Mouse (Mus musculus) lung, adult 2 months (tissue): ENCODE data around the gene Dab2. TPM values are rescaled to one million over a fixed set of nuclear protein-coding genes. Genes with fewer than 3 reads are reported as not detected.

Experiments
- DNase-seq: peaks from one replicate; pipeline ENCODE4 v3.0.0; 2022
- H3K4me1 ChIP-seq: fragments of 200-500 bp; 2 replicates; pipeline ENCODE4 v1.6.1; 2011; ENCODE audit warnings: low read length; ENCODE audit not compliant: control insufficient read depth, insufficient read depth
- H3K4me3 ChIP-seq: fragments of 200-500 bp; replicated peaks from 2 replicates; pipeline ENCODE3; 2011; ENCODE audit warnings: low read depth, mild to moderate bottlenecking, control low read depth, low read length; ENCODE audit errors: extremely low read depth
- CTCF ChIP-seq: fragments of 200-500 bp; IDR thresholded peaks from 2 replicates; pipeline ENCODE4 v1.5.1; 2011; ENCODE audit warnings: mild to moderate bottlenecking, low read length, control low read depth; ENCODE audit not compliant: insufficient read depth
- POLR2A ChIP-seq: fragments of 200-500 bp; IDR thresholded peaks from 2 replicates; pipeline ENCODE4 v1.6.1; 2011; ENCODE audit warnings: low read depth, mild to moderate bottlenecking, control low read depth, low read length, borderline replicate concordance; ENCODE audit errors: extremely low read depth
- WGBS: fragments of 180-500 bp; shearing (Covaris S2); methylation state at CpG from one replicate; pipeline ENCODE4 v1.1.7; 2018; 5-methylcytosine and 5-hydroxymethylcytosine counted together
- polyA plus RNA-seq: library from polyadenylated mRNA; depleted of rRNA; stranded (reverse); fragments of >200 nt; gene quantifications from 2 replicates; pipeline ENCODE4 v1.2.3, GENCODE M21; 2012; rRNA removed

The Dab2 gene
- polyA plus RNA-seq = 33.7 and 43.4 TPM in 2 replicates

- 87% methylated on average over 3 of the region's 3 CpGs for WGBS
- DNase-seq = no peak
- TF ChIP-seq POLR2A (no peak), CTCF (no peak)
Measured at GRCm38 (mm10) chr15:6299554-6299953, at the start of gene Dab2. Gene Dab2 (plus strand): TSS chr15:6299788.

GRCm38 (mm10) chr15:6253471-6253870, 46.1 kb upstream of the Dab2 start:
- TF ChIP-seq POLR2A (no peak), CTCF (no peak)
- WGBS = 79% methylated on average over 2 of the region's 2 CpGs
- no peak for DNase-seq
- Histone ChIP-seq H3K4me1 (no peaks in the 10 kb centered on the region), H3K4me3 (no peak overlapping the region)

More at GRCm38 (mm10) chr15:6299554-6299953, at the start of gene Dab2:
- H3K4me1 ChIP-seq = no peaks in the 10 kb centered on the region
- no peak within 1 kb of the TSS for H3K4me3 ChIP-seq

DNA sequence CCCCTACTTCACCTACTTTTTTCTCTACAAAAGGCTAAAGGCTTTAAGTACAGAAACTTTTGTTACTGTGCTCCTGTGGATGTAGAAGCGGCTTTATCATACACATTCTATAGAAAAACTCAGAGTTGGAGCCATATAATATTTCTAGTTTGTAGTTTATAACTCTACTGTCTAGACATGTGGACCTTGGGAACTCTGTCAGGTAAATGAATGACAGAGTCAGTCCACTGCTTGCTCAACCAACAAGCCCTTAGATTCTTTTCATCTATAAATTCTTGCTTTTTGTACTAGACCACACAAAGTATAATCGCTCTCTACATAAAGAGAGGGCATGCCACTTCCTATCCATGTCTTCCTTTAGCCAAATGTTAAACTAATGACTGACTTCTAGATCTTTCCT, 45.2 kb upstream of the Dab2 start:
- no peak for TF ChIP-seq CTCF
- no peak for TF ChIP-seq POLR2A
- DNase-seq = no peak
- Histone ChIP-seq H3K4me1 (no peaks in the 10 kb centered on the region), H3K4me3 (no peak overlapping the region)
- WGBS = 90% methylated on average over 2 of the region's 2 CpGs

DNA sequence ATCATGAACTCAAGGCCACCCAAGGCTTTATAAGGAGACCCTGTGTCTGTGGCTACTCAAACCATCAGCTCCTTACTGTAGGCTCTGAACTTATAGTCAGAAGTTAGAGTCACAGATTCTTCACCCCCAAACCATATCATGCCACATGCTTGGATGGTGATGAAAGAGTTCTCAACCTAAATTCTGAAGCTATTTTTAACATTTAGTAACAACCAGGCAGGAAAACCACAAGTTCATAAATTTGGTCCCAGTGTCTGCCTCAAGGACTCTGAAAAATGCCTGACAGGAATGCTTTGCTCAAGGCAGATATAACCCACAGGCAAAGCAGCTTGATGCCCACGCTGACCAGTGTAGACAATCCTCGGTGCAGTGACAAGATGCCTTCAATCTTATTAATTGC, 42.5 kb upstream of the Dab2 start:
- DNase-seq = no peak
- TF ChIP-seq POLR2A (no peak), CTCF (no peak)
- no peak overlapping the region for H3K4me3 ChIP-seq
- WGBS = 78% methylated on average over 2 of the region's 2 CpGs
- peaks cover 6% of the 10 kb centered on the region for H3K4me1 ChIP-seq

DNA sequence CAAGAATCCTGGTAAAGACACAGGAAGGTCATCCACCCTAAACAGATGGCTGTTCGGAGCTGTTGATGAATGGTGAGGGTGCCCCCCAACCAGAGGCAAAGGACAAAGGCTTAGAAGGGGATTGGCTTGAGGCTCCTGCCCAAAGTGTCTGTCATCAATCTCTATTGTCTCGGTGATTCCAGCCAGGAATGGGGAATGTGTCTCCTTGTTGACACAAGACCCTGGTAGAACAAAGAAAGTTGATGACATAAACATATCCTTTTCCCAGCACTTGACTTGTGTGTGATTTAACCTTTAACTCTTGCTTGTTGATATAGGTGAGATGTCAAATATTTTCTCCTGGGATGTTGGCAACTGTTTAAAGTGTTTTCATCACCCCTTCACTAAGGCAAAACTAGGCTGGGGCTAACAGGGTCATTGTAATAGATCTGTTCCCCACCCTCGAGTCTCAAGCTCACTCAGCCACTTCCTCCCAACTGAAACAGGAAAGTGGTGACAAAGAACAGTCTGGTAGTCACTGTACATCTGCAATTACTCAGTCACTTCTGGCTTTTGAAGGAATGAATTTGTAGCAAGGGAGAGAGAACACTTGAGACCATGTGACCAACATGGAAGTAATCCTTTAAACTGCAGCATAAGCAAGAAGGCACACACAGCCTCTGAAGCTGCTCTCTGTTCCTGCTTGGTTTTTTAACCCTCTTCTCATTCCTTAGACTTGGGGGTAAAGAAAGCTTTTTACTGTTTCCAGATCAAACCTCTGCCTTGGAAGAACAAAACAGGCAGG, 39.4 kb upstream of the Dab2 start:
- TF ChIP-seq POLR2A = no peak
- no peak for TF ChIP-seq CTCF
- 27% methylated on average over 3 of the region's 3 CpGs for WGBS
- DNase-seq = no peak
- Histone ChIP-seq H3K4me3 (no peak overlapping the region), H3K4me1 (peaks cover 6% of the 10 kb centered on the region)

DNA sequence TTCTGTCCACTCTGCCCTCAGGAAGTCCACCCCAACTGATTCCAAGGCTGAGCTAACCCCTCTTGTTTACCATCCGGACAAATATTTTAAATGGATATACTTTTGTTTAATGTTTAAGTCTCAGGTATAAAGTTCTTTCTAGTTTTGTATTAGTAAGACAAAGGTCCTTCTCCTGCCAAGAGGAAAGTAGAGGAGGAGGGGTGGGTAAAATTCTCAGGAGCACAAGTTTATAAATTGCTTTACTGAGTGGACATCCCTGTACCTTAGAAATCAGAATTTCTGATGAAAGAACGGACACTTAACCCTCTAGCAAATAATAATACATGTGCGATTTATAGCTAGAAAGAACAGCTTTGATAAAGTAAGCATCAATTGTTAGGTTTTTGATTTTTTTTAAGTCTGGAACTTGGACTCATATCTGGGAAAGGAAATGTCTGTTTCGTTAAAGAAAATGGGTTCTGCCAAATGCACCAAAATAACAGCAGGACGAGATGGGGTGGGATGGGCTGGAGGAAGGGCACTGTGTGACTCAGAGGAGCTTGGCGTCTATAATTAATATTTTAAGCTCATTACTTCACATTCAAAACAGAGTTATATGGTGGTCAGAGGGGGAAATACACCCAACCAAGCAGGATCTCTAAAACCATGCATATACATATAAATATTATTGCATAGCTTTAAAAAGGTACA, 38.7 kb upstream of the Dab2 start:
- no peak for DNase-seq
- 26% methylated on average over 6 of the region's 6 CpGs for WGBS
- no peak overlapping the region for H3K4me3 ChIP-seq
- no peak for TF ChIP-seq CTCF
- TF ChIP-seq POLR2A = no peak
- H3K4me1 ChIP-seq = peaks cover 6% of the 10 kb centered on the region

DNA sequence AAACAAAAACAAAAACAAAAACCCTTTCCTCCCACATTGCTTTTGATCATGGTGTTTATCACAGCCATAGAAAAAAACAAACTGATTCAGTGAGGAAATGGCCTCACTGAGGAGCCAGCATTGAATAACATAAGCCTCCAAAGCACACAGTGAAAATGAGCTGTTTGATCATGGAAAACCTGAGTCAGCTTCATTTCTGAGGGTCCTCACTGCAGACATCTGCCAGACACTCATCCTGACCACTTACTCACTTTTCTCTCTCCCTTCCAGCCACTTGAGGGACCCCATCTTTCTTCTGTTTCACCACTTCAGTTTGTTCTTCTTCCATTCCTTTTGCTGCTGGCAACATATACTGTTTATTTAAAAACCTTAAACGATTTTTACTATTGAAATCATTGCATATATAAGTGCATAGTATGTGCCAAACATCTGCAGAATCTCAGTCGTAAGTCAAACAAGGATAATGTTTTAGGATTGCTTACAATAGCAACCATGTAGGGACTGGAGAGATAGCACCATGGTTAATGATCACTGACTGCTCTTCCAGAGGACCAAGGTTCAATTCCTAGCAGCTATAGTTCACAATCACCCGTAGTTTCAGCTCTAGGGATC, 32.3 kb upstream of the Dab2 start:
- WGBS = 57% methylated on average over 3 of the region's 3 CpGs
- no peak overlapping the region for H3K4me3 ChIP-seq
- TF ChIP-seq POLR2A (no peak), CTCF (no peak)
- no peaks in the 10 kb centered on the region for H3K4me1 ChIP-seq
- DNase-seq = no peak

DNA sequence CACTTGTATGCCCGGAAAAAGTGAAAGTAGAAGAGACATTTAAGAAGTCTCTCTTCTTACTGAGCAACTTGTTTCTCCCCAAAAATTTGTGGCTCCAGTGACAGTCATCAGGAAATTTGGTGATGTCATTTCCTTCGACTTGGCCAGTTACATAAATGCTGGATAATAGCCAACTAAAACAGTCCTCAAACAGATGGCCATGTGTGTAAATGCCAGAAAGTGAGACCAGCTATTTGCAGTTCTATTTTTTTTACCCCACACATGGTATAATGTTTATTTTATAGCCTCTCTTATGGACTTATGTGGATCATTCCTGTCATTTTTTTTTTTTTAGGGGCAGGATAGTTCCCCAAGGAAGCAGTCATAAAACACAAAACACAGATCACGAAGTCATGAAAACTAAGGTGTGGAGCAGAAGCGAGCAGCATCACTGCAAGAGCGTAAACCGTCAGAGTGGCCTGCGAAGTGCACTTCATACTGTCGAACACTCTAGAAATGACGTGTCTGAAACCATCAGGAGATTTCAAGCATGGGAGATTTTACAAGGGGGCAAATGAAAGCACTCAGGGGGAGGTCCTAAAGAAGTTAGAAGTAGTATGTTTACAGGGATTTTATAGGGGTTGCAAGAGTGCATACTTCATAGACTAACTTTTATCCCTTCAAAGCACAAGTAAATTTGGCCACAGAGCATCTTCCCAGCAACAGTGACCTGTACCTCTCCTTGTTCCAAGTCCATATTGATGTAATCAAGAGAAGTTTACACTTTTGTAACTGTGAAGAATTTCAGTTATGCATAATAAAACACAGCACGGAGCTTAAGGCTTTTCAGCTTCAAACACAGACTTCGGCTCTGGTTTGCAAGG, 20.8 kb upstream of the Dab2 start:
- no peak for TF ChIP-seq POLR2A
- TF ChIP-seq CTCF = no peak
- H3K4me1 ChIP-seq = peaks cover 7% of the 10 kb centered on the region
- no peak for DNase-seq
- WGBS = 31% methylated on average over 11 of the region's 11 CpGs
- no peak overlapping the region for H3K4me3 ChIP-seq

DNA sequence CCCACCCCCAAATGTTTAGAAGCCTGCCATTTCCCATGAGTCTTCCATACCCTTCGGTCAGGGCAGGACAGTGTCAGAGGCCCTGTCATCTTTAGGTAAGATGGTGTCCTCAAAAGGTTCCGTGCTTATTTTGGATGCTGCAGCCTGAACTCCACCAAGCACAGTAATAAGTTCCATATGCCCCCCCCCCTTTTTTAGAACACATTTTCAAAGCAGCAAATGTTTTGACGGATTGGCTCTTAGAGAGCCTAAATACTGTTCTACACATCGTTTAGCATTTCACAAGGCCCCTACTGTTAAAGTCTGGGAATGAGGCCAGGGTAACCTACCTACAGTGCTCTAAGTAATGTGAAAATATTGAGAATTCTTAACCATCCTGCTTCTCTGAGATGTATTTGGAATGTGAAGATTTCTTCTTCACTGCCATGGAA, 19.6 kb upstream of the Dab2 start:
- no peak for DNase-seq
- H3K4me1 ChIP-seq = peaks cover 7% of the 10 kb centered on the region
- WGBS = 57% methylated on average over 4 of the region's 4 CpGs
- no peak overlapping the region for H3K4me3 ChIP-seq
- TF ChIP-seq CTCF (no peak), POLR2A (no peak)
